Mouse (Mus musculus) lung, adult 2 months (tissue): ENCODE data around the gene Mttp. TPM values are rescaled to one million over a fixed set of nuclear protein-coding genes. Genes with fewer than 3 reads are reported as not detected.

Source experiments
- DNase-seq: peaks from one replicate; pipeline ENCODE4 v3.0.0; 2022
- H3K4me1 ChIP-seq: fragments of 200-500 bp; 2 replicates; pipeline ENCODE4 v1.6.1; 2011; ENCODE audit warnings: low read length; ENCODE audit not compliant: control insufficient read depth, insufficient read depth
- H3K4me3 ChIP-seq: fragments of 200-500 bp; replicated peaks from 2 replicates; pipeline ENCODE3; 2011; ENCODE audit warnings: low read depth, mild to moderate bottlenecking, control low read depth, low read length; ENCODE audit errors: extremely low read depth
- CTCF ChIP-seq: fragments of 200-500 bp; IDR thresholded peaks from 2 replicates; pipeline ENCODE4 v1.5.1; 2011; ENCODE audit warnings: mild to moderate bottlenecking, low read length, control low read depth; ENCODE audit not compliant: insufficient read depth
- POLR2A ChIP-seq: fragments of 200-500 bp; IDR thresholded peaks from 2 replicates; pipeline ENCODE4 v1.6.1; 2011; ENCODE audit warnings: low read depth, mild to moderate bottlenecking, control low read depth, low read length, borderline replicate concordance; ENCODE audit errors: extremely low read depth
- WGBS: fragments of 180-500 bp; shearing (Covaris S2); methylation state at CpG from one replicate; pipeline ENCODE4 v1.1.7; 2018; 5-methylcytosine and 5-hydroxymethylcytosine counted together
- polyA plus RNA-seq: library from polyadenylated mRNA; depleted of rRNA; stranded (reverse); fragments of >200 nt; gene quantifications from 2 replicates; pipeline ENCODE4 v1.2.3, GENCODE M21; 2012

The Mttp gene
- polyA plus RNA-seq, 1 experiment = 0.91 TPM

GRCm38 (mm10) chr3:138118831-138119230, 25.9 kb downstream of the Mttp start:
- Histone ChIP-seq H3K4me1 (no peaks in the 10 kb centered on the region), H3K4me3 (no peak overlapping the region)
- 61% methylated on average over 14 of the region's 14 CpGs for WGBS
- DNase-seq = no peak
- no peak for TF ChIP-seq CTCF
- TF ChIP-seq POLR2A = no peak

GRCm38 (mm10) chr3:138118392-138118791, 26.4 kb downstream of the Mttp start:
- WGBS = 44% methylated on average over 6 of the region's 6 CpGs

GRCm38 (mm10) chr3:138116871-138117270, 27.9 kb downstream of the Mttp start:
- Histone ChIP-seq H3K4me1 (no peaks in the 10 kb centered on the region), H3K4me3 (no peak overlapping the region)
- TF ChIP-seq POLR2A (no peak), CTCF (no peak)
- 80% methylated on average over 4 of the region's 4 CpGs for WGBS
- DNase-seq = no peak

More at GRCm38 (mm10) chr3:138118392-138118791, 26.4 kb downstream of the Mttp start:
- no peaks in the 10 kb centered on the region for H3K4me1 ChIP-seq
- TF ChIP-seq POLR2A (no peak), CTCF (no peak)
- DNase-seq = no peak
- no peak overlapping the region for H3K4me3 ChIP-seq

- 82% methylated on average over 17 of the region's 17 CpGs for WGBS
These were observed 30.7 kb downstream of the Mttp start for GRCm38 (mm10) chr3:138114106-138114505.

GRCm38 (mm10) chr3:138110910-138111782, 33.6 kb downstream of the Mttp start:
- no peak for TF ChIP-seq CTCF
- TF ChIP-seq POLR2A = no peak
- 87% methylated on average over 19 of the region's 19 CpGs for WGBS
- H3K4me3 ChIP-seq = no peak overlapping the region
- no peaks in the 10 kb centered on the region for H3K4me1 ChIP-seq
- no peak for DNase-seq

More at GRCm38 (mm10) chr3:138114106-138114505, 30.7 kb downstream of the Mttp start:
- H3K4me3 ChIP-seq = no peak overlapping the region
- no peaks in the 10 kb centered on the region for H3K4me1 ChIP-seq
- TF ChIP-seq POLR2A (no peak), CTCF (no peak)
- no peak for DNase-seq

GRCm38 (mm10) chr3:138106887-138107286, 37.9 kb downstream of the Mttp start:
- H3K4me1 ChIP-seq = no peaks in the 10 kb centered on the region
- H3K4me3 ChIP-seq = no peak overlapping the region
- WGBS = 88% methylated on average over 10 of the region's 10 CpGs
- DNase-seq = no peak
- TF ChIP-seq CTCF (no peak), POLR2A (no peak)

- 59% methylated on average over 5 of the region's 5 CpGs for WGBS
- Histone ChIP-seq H3K4me3 (no peak overlapping the region), H3K4me1 (no peaks in the 10 kb centered on the region)
- TF ChIP-seq CTCF (no peak), POLR2A (no peak)
- no peak for DNase-seq
These were observed 39.7 kb downstream of the Mttp start for GRCm38 (mm10) chr3:138105056-138105455.

GRCm38 (mm10) chr3:138103690-138104089, 41.1 kb downstream of the Mttp start:
- DNase-seq = no peak
- TF ChIP-seq CTCF (no peak), POLR2A (no peak)
- WGBS = 84% methylated on average over 4 of the region's 4 CpGs
- Histone ChIP-seq H3K4me1 (no peaks in the 10 kb centered on the region), H3K4me3 (no peak overlapping the region)

- TF ChIP-seq CTCF = no peak
- TF ChIP-seq POLR2A = no peak
- no peak for DNase-seq
- Histone ChIP-seq H3K4me1 (no peaks in the 10 kb centered on the region), H3K4me3 (no peak overlapping the region)
- WGBS = 72% methylated on average over 4 of the region's 4 CpGs
These were observed 42.8 kb downstream of the Mttp start for GRCm38 (mm10) chr3:138101936-138102335.

GRCm38 (mm10) chr3:138097718-138098117, 47.0 kb downstream of the Mttp start:
- H3K4me1 ChIP-seq = no peaks in the 10 kb centered on the region
- WGBS = 78% methylated on average over 1 of the region's 1 CpGs
- no peak overlapping the region for H3K4me3 ChIP-seq
- TF ChIP-seq CTCF (no peak), POLR2A (no peak)
- DNase-seq = no peak
